Mouse (Mus musculus): Measurements from ENCODE around the gene Blcap. TPM values are rescaled to one million over a fixed set of nuclear protein-coding genes. Genes with fewer than 3 reads are reported as not detected.
"Not testable (repeated sequence)": the region's sequence is repeated elsewhere in the genome, so short reads cannot be mapped to it uniquely, and the experiment has no call there.

The Blcap gene
- total and polyA plus RNA-seq, 2 experiments from 2014 or later, result 208 to 295 TPM

DNA sequence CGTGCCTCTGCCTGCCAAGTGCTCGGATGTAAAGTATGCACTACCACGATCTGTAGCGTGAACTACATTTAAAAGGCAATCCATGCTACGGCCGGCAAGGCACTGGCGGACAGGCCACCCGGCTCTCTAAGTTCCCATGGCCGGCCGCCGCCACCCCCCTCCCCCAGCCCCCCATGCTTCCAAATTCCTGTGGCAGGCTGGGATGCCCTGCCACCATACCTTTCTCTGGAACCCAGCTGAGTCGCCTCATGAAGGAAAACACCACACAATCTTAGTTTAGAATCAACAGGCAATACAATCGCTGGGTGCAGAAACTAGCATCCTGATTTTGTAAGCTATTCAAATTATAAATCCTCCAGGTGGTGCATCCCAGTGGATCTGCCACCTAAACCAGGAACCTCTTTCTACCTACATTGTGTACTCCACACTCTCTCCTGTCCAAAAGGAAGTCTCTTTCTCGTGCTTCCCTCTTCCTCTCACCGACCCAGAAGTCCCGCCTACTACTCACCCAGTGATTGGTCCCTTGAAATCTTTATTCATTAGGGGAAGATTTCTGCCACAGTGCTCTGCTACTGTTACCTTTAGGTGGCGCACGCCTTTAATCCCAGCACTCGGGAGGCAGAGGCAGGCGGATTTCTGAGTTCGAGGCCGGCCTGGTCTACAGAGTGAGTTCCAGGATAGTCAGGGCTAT is 25.9 kb upstream of the Blcap start:
- no peak for DNase-seq
- Histone ChIP-seq H3K9me3 (ENCODE audit: low read length) (no peaks in the 10 kb centered on the region), H3K36me3 (ENCODE audit: insufficient read depth) (no peaks in the 10 kb centered on the region), H3K27ac (ENCODE audit: low read depth, low read length) (no peak overlapping the region), H3K4me1 (ENCODE audit: insufficient read depth) (no peaks in the 10 kb centered on the region), H3K9ac (no peak overlapping the region), H3K27me3 (ENCODE audit: insufficient read depth, low read length) (no peaks in the 10 kb centered on the region), H3K4me2 (ENCODE audit: low read depth) (no peak overlapping the region), H3K4me3 (ENCODE audit: low read depth, low read length) (no peak overlapping the region)
- TF ChIP-seq CTCF (IDR thresholded peaks at IDR 0.05; ENCODE audit: low read depth), result no peak
- WGBS, result 77% methylated on average over 22 of the region's 22 CpGs
- ATAC-seq, result no peak

DNA sequence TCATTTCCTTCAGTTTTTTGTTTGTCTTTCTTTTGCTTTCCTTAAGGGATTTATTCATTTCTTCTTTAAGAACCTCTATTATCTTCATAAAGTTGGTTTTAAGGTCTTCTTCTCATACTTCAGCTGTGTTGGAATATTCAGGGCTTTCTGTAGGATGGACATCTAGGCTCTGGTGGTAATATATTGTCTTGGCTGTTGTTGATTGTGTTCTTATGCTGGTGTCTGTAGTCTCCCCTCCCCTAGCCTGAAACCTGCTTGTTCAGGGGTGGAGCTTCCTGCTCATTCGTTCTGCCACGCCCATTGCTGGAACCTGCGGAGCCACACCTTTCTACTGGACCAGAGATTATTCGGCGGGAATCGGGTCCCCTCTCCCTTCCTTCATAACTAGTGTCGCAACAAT is 14.3 kb upstream of the Blcap start:
- ATAC-seq; H3K9ac ChIP-seq; H3K36me3 ChIP-seq (ENCODE audit: insufficient read depth); H3K27me3 ChIP-seq (ENCODE audit: insufficient read depth, low read length); DNase-seq; H3K27ac ChIP-seq (ENCODE audit: low read depth, low read length); H3K4me1 ChIP-seq (ENCODE audit: insufficient read depth); H3K4me2 ChIP-seq (ENCODE audit: low read depth); H3K9me3 ChIP-seq (ENCODE audit: low read length); H3K4me3 ChIP-seq (ENCODE audit: low read depth, low read length): not testable (repeated sequence)
- 32% methylated on average over 7 of the region's 7 CpGs for WGBS

DNA sequence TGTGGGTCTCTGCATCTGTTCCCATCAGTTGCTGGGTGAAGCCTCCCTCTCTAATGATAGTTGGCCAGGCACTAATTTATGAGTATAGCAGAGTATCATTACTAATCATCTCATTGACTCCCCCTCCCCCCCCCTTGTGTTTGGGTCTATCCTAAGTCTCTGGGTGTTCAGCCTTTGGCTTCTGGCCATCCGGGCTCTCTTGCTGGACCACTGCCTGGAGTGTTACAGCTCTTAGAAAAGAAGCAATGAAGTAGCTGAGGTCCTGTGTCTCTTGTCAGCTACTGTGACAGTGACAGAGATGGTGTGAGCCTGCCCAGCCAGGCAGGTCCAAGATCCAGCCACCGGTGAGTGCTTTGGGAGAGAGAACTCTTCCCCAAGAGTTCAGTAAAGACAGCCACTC is 1.7 kb upstream of the Blcap start:
- Histone ChIP-seq H3K9ac (no peak overlapping the region), H3K27ac (ENCODE audit: low read depth, low read length) (no peak overlapping the region), H3K4me1 (ENCODE audit: insufficient read depth) (no peaks in the 10 kb centered on the region), H3K27me3 (ENCODE audit: insufficient read depth, low read length) (no peaks in the 10 kb centered on the region), H3K4me2 (ENCODE audit: low read depth) (no peak overlapping the region), H3K36me3 (ENCODE audit: insufficient read depth) (no peaks in the 10 kb centered on the region), H3K9me3 (ENCODE audit: low read length) (no peaks in the 10 kb centered on the region), H3K4me3 (ENCODE audit: low read depth, low read length) (no peak overlapping the region)
- WGBS, result 53% methylated on average over 2 of the region's 2 CpGs
- ATAC-seq, result no peak
- no peak for DNase-seq
- no peak for TF ChIP-seq CTCF (IDR thresholded peaks at IDR 0.05; ENCODE audit: low read depth)

DNA sequence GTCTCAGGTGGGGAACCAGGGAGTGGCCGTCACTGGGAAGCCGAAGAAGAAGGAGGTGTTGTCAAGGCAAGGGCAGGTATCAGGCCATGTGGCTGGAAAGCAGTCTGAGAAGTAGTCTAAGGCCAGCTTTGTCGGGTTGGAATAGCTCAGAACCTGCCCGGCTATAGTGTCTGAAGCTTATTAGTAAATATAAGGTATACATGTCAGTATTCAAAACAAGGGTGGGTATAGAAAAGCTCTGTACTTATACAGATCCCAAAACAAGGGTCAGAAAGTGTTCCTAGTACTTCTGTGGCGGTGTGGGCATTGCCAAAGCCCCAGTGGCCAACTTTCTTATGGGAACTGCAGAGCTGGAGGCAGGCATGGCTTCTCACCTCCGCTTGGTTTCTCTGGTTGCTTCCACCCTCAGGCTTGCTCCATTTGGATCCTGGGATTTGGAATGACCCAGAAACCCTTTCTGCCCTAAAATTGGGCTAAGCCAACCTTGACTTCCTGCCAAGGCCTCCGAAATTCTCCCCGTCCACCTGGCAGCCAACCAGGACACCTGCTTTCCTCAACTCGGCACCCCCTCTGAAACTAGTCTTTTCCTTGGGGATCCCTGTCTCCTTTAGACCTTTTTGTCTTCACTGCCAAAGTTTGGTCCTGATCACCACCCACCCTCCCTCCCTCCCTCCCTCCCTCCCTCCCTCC is 1.1 kb downstream of the Blcap start:
- peaks cover 7% of the 10 kb centered on the region; the same call in 1 of the 2 replicates for H3K4me1 ChIP-seq (ENCODE audit: insufficient read depth)
- H3K9ac ChIP-seq, result no peak overlapping the region
- H3K27me3 ChIP-seq (ENCODE audit: insufficient read depth, low read length), result no peaks in the 10 kb centered on the region
- no peak for DNase-seq
- H3K9me3 ChIP-seq (ENCODE audit: low read length), result no peaks in the 10 kb centered on the region
- no peaks in the 10 kb centered on the region for H3K36me3 ChIP-seq (ENCODE audit: insufficient read depth)
- no peak overlapping the region for H3K4me2 ChIP-seq (ENCODE audit: low read depth)
- H3K27ac ChIP-seq (ENCODE audit: low read depth, low read length), result no peak overlapping the region
- no peak overlapping the region for H3K4me3 ChIP-seq (ENCODE audit: low read depth, low read length)
- no peak for ATAC-seq
- 57% methylated on average over 9 of the region's 9 CpGs for WGBS
- no peak for TF ChIP-seq CTCF (IDR thresholded peaks at IDR 0.05; ENCODE audit: low read depth)

DNA sequence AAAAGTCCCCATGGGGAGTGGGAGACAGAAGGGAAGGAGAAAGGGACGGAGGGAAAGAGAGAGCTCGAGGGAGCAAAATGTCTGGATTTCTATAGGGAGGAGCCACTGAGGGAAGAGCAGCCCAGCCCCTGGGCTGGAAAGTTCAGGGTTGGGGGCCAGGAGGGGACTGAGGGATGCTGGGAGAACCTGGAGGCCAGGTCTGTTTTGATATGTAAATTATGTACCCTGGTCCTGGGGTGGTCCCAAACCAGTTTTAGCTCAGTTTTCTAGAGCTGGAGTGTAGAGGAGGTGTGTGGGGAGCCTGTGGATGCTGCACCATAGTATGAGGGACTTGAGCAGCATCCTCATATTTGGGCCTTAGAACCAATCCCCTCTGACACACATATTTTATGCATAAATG is 2.2 kb downstream of the Blcap start:
- no peak overlapping the region for H3K4me2 ChIP-seq (ENCODE audit: low read depth)
- DNase-seq, result no peak
- H3K36me3 ChIP-seq (ENCODE audit: insufficient read depth), result no peaks in the 10 kb centered on the region
- H3K4me1 ChIP-seq (ENCODE audit: insufficient read depth), result peaks cover 12% of the 10 kb centered on the region; the same call in 1 of the 2 replicates
- ATAC-seq, result no peak
- H3K27me3 ChIP-seq (ENCODE audit: insufficient read depth, low read length), result no peaks in the 10 kb centered on the region
- no peak overlapping the region for H3K27ac ChIP-seq (ENCODE audit: low read depth, low read length)
- no peak overlapping the region for H3K4me3 ChIP-seq (ENCODE audit: low read depth, low read length)
- H3K9ac ChIP-seq, result no peak overlapping the region
- no peak for TF ChIP-seq CTCF (IDR thresholded peaks at IDR 0.05; ENCODE audit: low read depth)
- 15% methylated on average over 2 of the region's 2 CpGs for WGBS
- no peaks in the 10 kb centered on the region for H3K9me3 ChIP-seq (ENCODE audit: low read length)

DNA sequence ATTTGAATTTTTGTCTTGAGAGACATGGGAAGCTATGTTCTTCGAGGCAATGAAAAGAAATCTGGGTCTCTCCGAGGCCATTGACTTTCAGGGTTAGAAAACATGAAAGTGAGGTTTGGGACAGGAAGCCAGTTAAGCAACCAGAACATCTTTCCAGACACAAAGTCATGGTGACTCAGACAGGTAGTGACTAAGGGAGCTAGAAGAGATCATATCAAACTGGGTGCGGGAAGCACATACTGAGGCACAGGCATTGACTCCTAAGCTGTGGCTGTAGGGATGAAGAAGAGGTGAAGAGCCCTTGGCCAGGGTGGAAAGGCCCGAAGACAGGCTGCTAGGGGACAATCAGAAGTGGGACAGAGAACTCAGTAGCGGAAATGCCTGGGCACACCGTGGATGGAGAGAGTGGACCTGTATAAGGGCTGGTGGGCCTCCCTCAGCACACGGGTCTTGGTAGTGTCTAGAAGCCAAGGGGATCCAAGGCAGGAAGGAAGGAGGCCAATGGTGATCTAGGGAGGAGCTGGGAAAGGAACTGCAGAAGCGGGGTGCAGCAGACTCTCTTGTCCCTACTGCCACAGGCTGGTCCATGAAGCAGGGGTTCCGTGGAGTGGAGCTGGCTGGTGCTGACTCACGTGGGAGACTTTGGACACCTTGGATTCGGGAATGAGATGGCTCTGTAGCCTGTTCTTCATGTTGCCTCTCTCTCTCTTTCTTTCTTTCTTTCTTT is 3.7 kb downstream of the Blcap start:
- no peak overlapping the region; the same call in 1 of the 2 replicates for H3K4me3 ChIP-seq (ENCODE audit: low read depth, low read length)
- DNase-seq, result no peak
- WGBS, result 91% methylated on average over 11 of the region's 11 CpGs

More for the DNA sequence above, 3.7 kb downstream of the Blcap start:
- Histone ChIP-seq H3K27me3 (ENCODE audit: insufficient read depth, low read length) (no peaks in the 10 kb centered on the region), H3K36me3 (ENCODE audit: insufficient read depth) (no peaks in the 10 kb centered on the region), H3K4me1 (ENCODE audit: insufficient read depth) (peaks cover 14% of the 10 kb centered on the region; the same call in 1 of the 2 replicates), H3K4me2 (ENCODE audit: low read depth) (peak overlapping the region; percentile 90), H3K9ac (peak overlapping the region; percentile 96; the same call in 1 of the 2 replicates), H3K9me3 (ENCODE audit: low read length) (no peaks in the 10 kb centered on the region), H3K27ac (ENCODE audit: low read depth, low read length) (no peak overlapping the region; the same call in 1 of the 2 replicates)
- TF ChIP-seq CTCF (IDR thresholded peaks at IDR 0.05; ENCODE audit: low read depth), result no peak
- ATAC-seq, result no peak
